ENCODE assay signal across 9 mouse cellular contexts in the genomic region with DNA sequence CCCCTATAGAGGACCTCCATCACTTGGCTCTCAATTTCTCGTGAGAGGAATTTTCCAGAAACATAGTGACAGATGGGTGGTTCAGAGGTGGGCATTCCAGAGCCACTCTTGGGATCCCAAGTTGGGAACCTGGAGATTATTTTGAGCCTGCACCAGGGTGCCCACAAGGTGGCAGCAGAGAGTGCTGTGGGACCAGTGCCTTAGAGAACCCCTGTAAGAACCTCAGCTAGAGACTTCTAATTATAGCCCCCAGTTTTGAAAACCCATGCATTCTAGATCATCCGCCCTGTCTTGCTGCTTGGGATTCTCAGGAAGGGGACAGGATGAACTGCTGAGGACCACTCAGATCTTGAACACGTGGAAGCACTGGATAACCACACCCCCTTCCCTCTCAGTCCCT. TPM values are rescaled to one million over a fixed set of nuclear protein-coding genes. Genes with fewer than 3 reads are reported as not detected.
DNase-seq lines count a peak whose midpoint lies in the region.
"Had no signal": no experiment of that assay in that cellular context is flagged by ENCODE, and none has a peak within 500 bp of the region (broad histone marks: within the 10 kb centered on the region; RNA-seq: fewer than 3 reads in every experiment).

No protein-coding gene starts in this region.

- DNase-seq in urinary bladder, adult 2 months (ENCODE audit: low spot score) = peak; percentile 46
- DNase-seq in urinary bladder, postnatal 10 days (ENCODE audit: low spot score) = no peak
- DNase-seq in cerebellum, adult 8-10 months = peak; percentile 63
- peak; percentile 42 to 59 for DNase-seq in frontal cortex, postnatal 10 days (ENCODE audit: low spot score in 2 of 2)
- peak; percentile 85 for DNase-seq in kidney, postnatal 10 days
- peak; percentile 19 to 42 for DNase-seq in lung, adult 18-20 months
- peak; percentile 90 for DNase-seq in retina, embryonic 14.5 days (ENCODE audit: low spot score)
- DNase-seq in thymus, postnatal 25 days = peak; percentile 71

RNA-seq across cellular contexts. Expression of a gene that starts 18.6 kb away (rescaled TPM):
- polyA plus RNA-seq in urinary bladder, adult 2 months (2012; rRNA removed) = 0.47 and 0.66 TPM in 2 replicates
- polyA plus RNA-seq: stomach, embryonic 16.5 days had no signal
